Mouse (Mus musculus) bone marrow, adult 2 months (tissue): ENCODE results near the gene Iqcf6.

Experiments
- CTCF ChIP-seq: fragments of 200-500 bp; IDR thresholded peaks from 2 replicates; pipeline ENCODE4 v1.5.1; 2011; ENCODE audit warnings: low read length, control low read depth; ENCODE audit not compliant: control insufficient read depth, insufficient read depth
- POLR2A ChIP-seq: fragments of 200-500 bp; IDR thresholded peaks from 2 replicates; pipeline ENCODE4 v1.6.1; 2011; ENCODE audit warnings: low read depth, mild to moderate bottlenecking, control low read depth, low read length, borderline replicate concordance; ENCODE audit not compliant: control insufficient read depth

- TF ChIP-seq CTCF (no peak), POLR2A (no peak)
These were observed 38.5 kb downstream of the Iqcf6 start for GRCm38 (mm10) chr9:106664856-106665255.
